Mouse (Mus musculus): ENCODE results near the gene Rgs2.

DNA sequence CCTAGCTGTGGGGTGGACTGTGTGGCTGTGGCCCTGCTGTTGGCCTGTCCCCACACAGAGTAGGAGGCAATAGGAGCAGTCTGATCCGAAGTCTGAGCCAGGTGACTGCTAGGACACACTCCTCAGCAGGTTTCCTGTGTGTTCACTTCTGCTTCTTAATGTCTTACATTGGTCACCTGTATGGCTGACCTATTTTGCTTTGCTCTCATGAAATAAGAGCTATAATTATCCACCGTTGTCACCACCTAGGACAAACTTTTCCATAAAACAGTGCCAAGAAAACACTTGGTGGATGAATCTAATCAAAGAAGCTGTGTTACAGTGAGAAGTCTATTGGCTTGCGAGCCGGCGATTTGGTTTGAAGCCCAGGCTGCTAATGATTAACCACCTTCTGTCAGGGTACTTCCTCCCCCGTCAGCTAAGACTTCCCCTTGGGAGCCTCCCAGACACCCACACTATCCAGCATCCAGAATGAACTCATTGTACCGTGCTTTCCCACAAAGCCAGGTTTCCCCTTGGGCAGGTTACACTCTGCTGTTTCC is 14.5 kb upstream of the Rgs2 start:
- TF ChIP-seq POLR2A (IDR thresholded peaks at IDR 0.05; ENCODE audit: insufficient read depth, low read depth, low read length) (no peak), CTCF (IDR thresholded peaks at IDR 0.05; ENCODE audit: insufficient read depth, low read depth, low read length) (no peak)
